Mouse (Mus musculus) kidney, embryonic 14.5 days (tissue): ENCODE measurements at regions not wholly inside any gene's neighbourhood (a gene's known extent, or its start where the extent isn't known, plus 50 kb on each side); places are given as distances from the start of the nearest gene placed in this dataset.

Experiments
- ATAC-seq: fragments of 200-750 bp; cut with Nextera tagmentation; 2 replicates; pipeline ENCODE4 v1.8.0; 2017; ENCODE audit warnings: moderate number of reproducible peaks, mild to moderate bottlenecking, moderate TSS enrichment, moderate library complexity; ENCODE audit not compliant: low FRiP score, low TSS enrichment
- H3K27ac ChIP-seq: fragments of 300-500 bp; sonication (generic); 2 replicates; pipeline ENCODE4 v1.5.1; 2014; ENCODE audit warnings: low read depth, mild to moderate bottlenecking, low read length, moderate library complexity, mixed read lengths
- H3K27me3 ChIP-seq: fragments of 300-500 bp; sonication (generic); 2 replicates; pipeline ENCODE4 v1.6.1; 2014; ENCODE audit warnings: mild to moderate bottlenecking, low read length; ENCODE audit not compliant: control insufficient read depth, insufficient read depth
- H3K36me3 ChIP-seq: fragments of 300-500 bp; sonication (generic); 2 replicates; pipeline ENCODE4 v1.6.1; 2014; ENCODE audit warnings: low read length, mixed read lengths; ENCODE audit not compliant: control insufficient read depth, insufficient read depth
- H3K4me1 ChIP-seq: fragments of 300-500 bp; sonication (generic); 2 replicates; pipeline ENCODE4 v1.6.1; 2014; ENCODE audit warnings: low read length, mixed read lengths; ENCODE audit not compliant: control insufficient read depth, insufficient read depth
- H3K4me2 ChIP-seq: fragments of 300-500 bp; sonication (generic); replicated peaks from 2 replicates; pipeline ENCODE4 v1.6.1; 2014; ENCODE audit warnings: low read depth, mild to moderate bottlenecking, low read length
- H3K4me3 ChIP-seq: fragments of 300-500 bp; sonication (generic); 2 replicates; pipeline ENCODE4 v1.5.1; 2014; ENCODE audit warnings: mild to moderate bottlenecking, low read length
- H3K9ac ChIP-seq: fragments of 300-500 bp; sonication (generic); 2 replicates; pipeline ENCODE4 v1.6.1; 2014; ENCODE audit warnings: low read depth, mild to moderate bottlenecking, low read length, moderate library complexity
- H3K9me3 ChIP-seq: fragments of 300-500 bp; sonication (generic); 2 replicates; pipeline ENCODE4 v1.6.1; 2016; ENCODE audit warnings: low read length; ENCODE audit not compliant: control insufficient read depth
- WGBS: fragments of 180-500 bp; shearing (Covaris S2); extraction: QIAGEN DNeasy Blood & Tissue Kit; methylation state at CpG from one replicate; pipeline ENCODE4 v1.1.7; 2014; 5-methylcytosine and 5-hydroxymethylcytosine counted together

GRCm38 (mm10) chr10:23541914-23542313 lies 191.3 kb upstream of the Eya4 start:
- Histone ChIP-seq H3K4me1 (no peaks in the 10 kb centered on the region), H3K36me3 (no peaks in the 10 kb centered on the region)
- WGBS, result 65% methylated on average over 5 of the region's 5 CpGs

GRCm38 (mm10) chr10:23534636-23535035 lies 184.1 kb upstream of the Eya4 start:
- Histone ChIP-seq H3K9ac (no peak overlapping the region), H3K4me3 (no peak overlapping the region), H3K9me3 (no peaks in the 10 kb centered on the region), H3K4me1 (no peaks in the 10 kb centered on the region), H3K36me3 (no peaks in the 10 kb centered on the region), H3K27ac (no peak overlapping the region), H3K27me3 (no peaks in the 10 kb centered on the region), H3K4me2 (no peak overlapping the region)
- ATAC-seq, result no peak

More at GRCm38 (mm10) chr10:23541914-23542313, 191.3 kb upstream of the Eya4 start:
- Histone ChIP-seq H3K9ac (no peak overlapping the region), H3K9me3 (no peaks in the 10 kb centered on the region), H3K4me3 (no peak overlapping the region), H3K4me2 (no peak overlapping the region), H3K27me3 (no peaks in the 10 kb centered on the region), H3K27ac (no peak overlapping the region)
- no peak for ATAC-seq

- Histone ChIP-seq H3K36me3 (no peaks in the 10 kb centered on the region), H3K9ac (no peak overlapping the region), H3K4me1 (no peaks in the 10 kb centered on the region), H3K4me2 (0 out of 2 replicates have a peak overlapping the region, but pooled peaks have one; percentile 2), H3K9me3 (no peaks in the 10 kb centered on the region), H3K4me3 (no peak overlapping the region), H3K27me3 (no peaks in the 10 kb centered on the region), H3K27ac (no peak overlapping the region)
- WGBS, result 28% methylated on average over 17 of the region's 17 CpGs
- ATAC-seq, result no peak
These were observed 181.6 kb upstream of the Eya4 start for GRCm38 (mm10) chr10:23531964-23532758.

- Histone ChIP-seq H3K4me1 (no peaks in the 10 kb centered on the region), H3K27ac (no peak overlapping the region), H3K4me3 (no peak overlapping the region), H3K36me3 (no peaks in the 10 kb centered on the region), H3K27me3 (no peaks in the 10 kb centered on the region), H3K9ac (no peak overlapping the region), H3K4me2 (no peak overlapping the region), H3K9me3 (no peaks in the 10 kb centered on the region)
- no peak for ATAC-seq
- WGBS, result 44% methylated on average over 3 of the region's 3 CpGs
These were observed 180.1 kb upstream of the Eya4 start for GRCm38 (mm10) chr10:23530715-23531114.

- ATAC-seq, result no peak
- Histone ChIP-seq H3K27me3 (no peaks in the 10 kb centered on the region), H3K9ac (no peak overlapping the region), H3K4me1 (no peaks in the 10 kb centered on the region), H3K4me3 (no peak overlapping the region), H3K27ac (no peak overlapping the region), H3K9me3 (no peaks in the 10 kb centered on the region), H3K36me3 (no peaks in the 10 kb centered on the region), H3K4me2 (no peak overlapping the region)
These were observed 176.2 kb upstream of the Eya4 start for GRCm38 (mm10) chr10:23526796-23527195.

GRCm38 (mm10) chr10:23522664-23523063 lies 172.1 kb upstream of the Eya4 start:
- H3K4me3 ChIP-seq, result no peak overlapping the region
- no peaks in the 10 kb centered on the region for H3K9me3 ChIP-seq
- WGBS, result 92% methylated on average over 1 of the region's 1 CpGs
- H3K27me3 ChIP-seq, result no peaks in the 10 kb centered on the region
- no peak overlapping the region for H3K9ac ChIP-seq
- no peak overlapping the region for H3K4me2 ChIP-seq
- H3K36me3 ChIP-seq, result no peaks in the 10 kb centered on the region
- H3K4me1 ChIP-seq, result no peaks in the 10 kb centered on the region
- no peak for ATAC-seq
- H3K27ac ChIP-seq, result no peak overlapping the region

- ATAC-seq, result no peak
- 60% methylated on average over 7 of the region's 7 CpGs for WGBS
- Histone ChIP-seq H3K27me3 (no peaks in the 10 kb centered on the region), H3K9me3 (no peaks in the 10 kb centered on the region), H3K9ac (no peak overlapping the region), H3K4me3 (no peak overlapping the region), H3K4me2 (no peak overlapping the region), H3K4me1 (no peaks in the 10 kb centered on the region), H3K27ac (no peak overlapping the region), H3K36me3 (no peaks in the 10 kb centered on the region)
These were observed 143.1 kb upstream of the Eya4 start for GRCm38 (mm10) chr10:23493647-23494046.

GRCm38 (mm10) chr10:23492971-23493370 lies 142.4 kb upstream of the Eya4 start:
- Histone ChIP-seq H3K4me3 (no peak overlapping the region), H3K27ac (no peak overlapping the region), H3K4me2 (no peak overlapping the region), H3K9ac (no peak overlapping the region), H3K4me1 (no peaks in the 10 kb centered on the region), H3K36me3 (no peaks in the 10 kb centered on the region), H3K9me3 (no peaks in the 10 kb centered on the region), H3K27me3 (no peaks in the 10 kb centered on the region)
- 58% methylated on average over 5 of the region's 5 CpGs for WGBS
- no peak for ATAC-seq

GRCm38 (mm10) chr10:23488996-23489395 lies 138.4 kb upstream of the Eya4 start:
- Histone ChIP-seq H3K36me3 (no peaks in the 10 kb centered on the region), H3K27me3 (no peaks in the 10 kb centered on the region), H3K4me1 (no peaks in the 10 kb centered on the region), H3K27ac (no peak overlapping the region), H3K9me3 (no peaks in the 10 kb centered on the region), H3K4me2 (no peak overlapping the region), H3K9ac (no peak overlapping the region), H3K4me3 (no peak overlapping the region)
- ATAC-seq, result no peak
- WGBS, result 66% methylated on average over 3 of the region's 3 CpGs
